Mouse (Mus musculus) heart, postnatal 0 days (tissue): ENCODE measurements around the gene Prnd.

ENCODE experiments used
- CTCF ChIP-seq: IDR thresholded peaks from 2 replicates; pipeline ENCODE4 v1.5.1; 2016; ENCODE audit warnings: antibody characterized with exemption, control low read depth, low read depth
- EP300 ChIP-seq: IDR thresholded peaks from 2 replicates; pipeline ENCODE4 v1.6.1; 2016; ENCODE audit warnings: antibody characterized with exemption, low read depth

DNA sequence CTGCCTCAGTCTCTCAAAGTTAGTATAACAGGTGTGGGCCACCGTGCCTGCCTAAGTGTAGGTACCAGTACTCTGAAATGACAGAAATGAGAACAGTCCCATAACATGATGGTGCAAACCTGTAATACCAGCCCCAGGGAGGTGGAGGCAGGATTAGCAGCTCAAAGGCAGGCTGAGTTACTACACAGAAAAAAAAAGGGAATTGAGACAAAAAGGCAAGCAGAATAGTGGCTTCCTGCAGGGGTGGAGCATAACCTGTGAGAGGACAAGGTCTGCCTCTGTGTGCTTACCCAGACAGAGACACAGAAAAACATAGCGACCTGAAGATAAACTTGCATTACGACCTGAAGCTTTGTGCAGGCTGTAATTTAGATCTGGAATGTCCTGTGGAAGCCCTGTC, 26.0 kb downstream of the Prnd start:
- TF ChIP-seq CTCF (no peak), EP300 (no peak)
